Mouse (Mus musculus) embryonic facial prominence, embryonic 15.5 days (tissue): Measurements from ENCODE around the gene Taf4. TPM values are rescaled to one million over a fixed set of nuclear protein-coding genes. Genes with fewer than 3 reads are reported as not detected.

Experiments used
- ATAC-seq: fragments of 200-750 bp; cut with Nextera tagmentation; 2 replicates; pipeline ENCODE4 v1.8.0; 2017; ENCODE audit warnings: low read depth, moderate TSS enrichment; ENCODE audit not compliant: insufficient number of reproducible peaks, low FRiP score, low TSS enrichment
- H3K27ac ChIP-seq: fragments of 300-500 bp; sonication (generic); replicated peaks from 2 replicates; pipeline ENCODE4 v1.5.1; 2015; ENCODE audit warnings: mild to moderate bottlenecking, inconsistent platforms
- H3K27me3 ChIP-seq: fragments of 300-500 bp; sonication (generic); 2 replicates; pipeline ENCODE4 v1.6.1; 2015; ENCODE audit warnings: inconsistent platforms
- H3K36me3 ChIP-seq: fragments of 300-500 bp; sonication (generic); 2 replicates; pipeline ENCODE4 v1.6.1; 2015; ENCODE audit warnings: mild to moderate bottlenecking, inconsistent platforms
- H3K4me1 ChIP-seq: fragments of 300-500 bp; sonication (generic); 2 replicates; pipeline ENCODE4 v1.6.1; 2015; ENCODE audit warnings: inconsistent platforms
- H3K4me2 ChIP-seq: fragments of 300-500 bp; sonication (generic); replicated peaks from 2 replicates; pipeline ENCODE4 v1.6.1; 2015; ENCODE audit warnings: mild to moderate bottlenecking, inconsistent platforms
- H3K4me3 ChIP-seq: fragments of 300-500 bp; sonication (generic); replicated peaks from 2 replicates; pipeline ENCODE4 v1.5.1; 2015; ENCODE audit warnings: mild to moderate bottlenecking, inconsistent platforms
- H3K9ac ChIP-seq: fragments of 300-500 bp; sonication (generic); 2 replicates; pipeline ENCODE4 v1.6.1; 2015; ENCODE audit warnings: inconsistent platforms
- H3K9me3 ChIP-seq: fragments of 300-500 bp; sonication (generic); replicated peaks from 2 replicates; pipeline ENCODE4 v1.6.1; 2016; ENCODE audit warnings: inconsistent platforms
- WGBS: fragments of 180-500 bp; shearing (Covaris S2); methylation state at CpG from one replicate; pipeline ENCODE4 v1.1.7; 2015; 5-methylcytosine and 5-hydroxymethylcytosine counted together
- polyA plus RNA-seq: library from polyadenylated mRNA; unstranded; fragments of >200 nt; fragmentation: Nextera tagmentation; extraction: Ambion mirVana; gene quantifications from 2 replicates; pipeline ENCODE4 v1.2.1, GENCODE M21; 2015

The Taf4 gene
- polyA plus RNA-seq, 1 experiment from 2014 or later: 2.9 TPM

- Histone ChIP-seq H3K4me1 (peaks cover 17% of the 10 kb centered on the region), H3K36me3 (no peaks in the 10 kb centered on the region), H3K27ac (no peak overlapping the region), H3K4me3 (no peak overlapping the region), H3K9me3 (no peaks in the 10 kb centered on the region), H3K27me3 (no peaks in the 10 kb centered on the region), H3K9ac (no peak overlapping the region), H3K4me2 (no peak overlapping the region)
- ATAC-seq: no peak
- WGBS: 89% methylated on average over 4 of the region's 4 CpGs
These were observed 15.0 kb downstream of the Taf4 start for GRCm38 (mm10) chr2:179961420-179961819.

DNA sequence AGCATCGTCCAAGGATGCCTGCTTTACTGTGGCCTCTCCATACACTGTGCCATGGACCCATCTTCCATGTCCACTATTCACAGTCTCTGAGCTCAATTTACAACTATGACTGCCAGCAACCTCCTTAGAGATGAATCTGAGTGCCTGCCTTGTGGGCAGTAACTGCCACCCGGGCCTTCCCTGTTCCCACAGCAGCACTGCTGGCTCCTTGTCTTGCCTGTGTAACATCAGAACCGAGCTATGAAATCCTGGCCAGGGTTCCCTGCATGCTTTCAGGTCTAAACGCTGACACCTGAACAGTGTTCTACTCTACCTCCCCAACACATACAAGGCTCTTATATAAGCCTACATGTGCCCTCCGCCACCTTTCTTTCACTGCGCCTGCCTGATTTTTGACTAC is 16.1 kb downstream of the Taf4 start:
- Histone ChIP-seq H3K9ac (no peak overlapping the region), H3K27ac (no peak overlapping the region)
- WGBS: 80% methylated on average over 6 of the region's 6 CpGs

GRCm38 (mm10) chr2:179959391-179959790 is 17.1 kb downstream of the Taf4 start:
- Histone ChIP-seq H3K4me3 (no peak overlapping the region), H3K4me2 (no peak overlapping the region), H3K4me1 (peaks cover 17% of the 10 kb centered on the region), H3K27ac (no peak overlapping the region), H3K9ac (no peak overlapping the region), H3K36me3 (no peaks in the 10 kb centered on the region), H3K27me3 (no peaks in the 10 kb centered on the region), H3K9me3 (no peaks in the 10 kb centered on the region)
- no peak for ATAC-seq
- 15% methylated on average over 3 of the region's 3 CpGs for WGBS

More for the DNA sequence above, 16.1 kb downstream of the Taf4 start:
- Histone ChIP-seq H3K4me1 (peaks cover 17% of the 10 kb centered on the region), H3K36me3 (no peaks in the 10 kb centered on the region), H3K4me2 (no peak overlapping the region), H3K27me3 (no peaks in the 10 kb centered on the region), H3K9me3 (no peaks in the 10 kb centered on the region), H3K4me3 (no peak overlapping the region)
- no peak for ATAC-seq

DNA sequence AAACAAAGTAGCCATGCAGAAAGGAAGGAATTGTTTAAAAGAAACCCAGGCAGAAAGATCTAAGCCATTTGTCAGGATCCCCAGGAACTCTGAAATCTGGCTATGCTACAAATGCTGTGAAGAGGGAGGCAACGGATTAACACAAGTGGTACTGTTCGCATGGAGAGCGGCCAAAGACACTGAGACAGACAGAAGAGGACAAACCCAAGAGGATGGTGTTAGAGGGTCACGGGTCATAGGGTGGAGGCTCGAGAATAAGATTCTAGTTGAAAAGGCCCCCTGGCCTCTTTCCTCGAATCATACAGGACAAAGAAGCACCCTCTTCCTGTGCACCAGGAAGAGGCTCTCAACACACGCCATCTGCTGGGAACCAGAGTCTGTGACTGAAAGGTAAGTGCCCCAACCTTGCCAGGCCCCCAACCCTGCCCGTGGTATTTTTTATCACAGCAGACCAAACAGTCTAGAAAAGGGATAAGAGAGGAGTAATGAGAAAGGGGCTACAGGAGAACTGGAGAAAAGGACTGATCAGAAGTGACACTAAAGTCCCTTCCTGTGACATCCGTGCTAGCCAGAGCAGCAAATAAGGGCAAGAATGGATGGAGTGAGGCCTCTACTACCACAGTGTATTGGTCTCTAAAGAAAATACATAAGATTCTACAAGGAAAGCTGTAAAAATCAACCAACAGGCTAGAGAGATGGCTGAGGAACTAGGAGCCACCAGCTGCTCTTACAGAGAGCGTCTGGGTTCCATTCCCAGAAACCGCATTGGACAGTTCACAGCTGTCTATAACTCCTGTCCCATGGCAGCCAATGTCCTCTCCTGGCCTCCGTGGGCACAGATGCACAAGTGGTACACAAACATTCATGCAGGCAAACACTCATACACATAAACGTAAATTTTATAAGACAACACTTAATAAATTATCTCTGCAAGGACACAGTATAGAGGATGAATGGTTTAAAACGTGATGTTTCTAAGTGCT is 24.6 kb downstream of the Taf4 start:
- H3K36me3 ChIP-seq: no peaks in the 10 kb centered on the region
- no peak overlapping the region for H3K27ac ChIP-seq
- no peak overlapping the region for H3K4me2 ChIP-seq
- H3K27me3 ChIP-seq: no peaks in the 10 kb centered on the region
- no peak overlapping the region for H3K9ac ChIP-seq
- 70% methylated on average over 14 of the region's 14 CpGs for WGBS
- H3K4me1 ChIP-seq: 0 out of 2 replicates have a peak, but pooled peaks cover 3% of the 10 kb centered on the region
- H3K4me3 ChIP-seq: no peak overlapping the region
- no peaks in the 10 kb centered on the region for H3K9me3 ChIP-seq
- no peak for ATAC-seq

DNA sequence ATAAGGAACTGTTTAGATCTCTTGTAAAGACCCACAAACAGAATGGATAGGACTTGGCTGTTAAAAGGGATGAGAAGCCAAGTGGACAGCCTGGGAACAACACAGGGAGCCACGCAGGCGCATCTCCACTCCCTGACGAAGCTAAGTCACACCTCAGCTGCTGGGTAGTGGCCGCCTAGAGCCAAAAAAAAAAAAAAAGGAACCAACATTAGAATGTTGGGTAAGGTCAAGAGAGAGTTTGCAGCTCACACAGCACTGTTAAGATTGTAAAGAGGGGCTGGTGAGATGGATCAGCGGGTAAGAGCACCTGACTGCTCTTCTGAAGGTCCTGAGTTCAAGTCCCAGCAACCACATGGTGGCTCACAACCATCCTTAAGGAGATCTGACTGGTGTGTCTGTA is 27.6 kb downstream of the Taf4 start:
- no peaks in the 10 kb centered on the region for H3K36me3 ChIP-seq
- no peaks in the 10 kb centered on the region for H3K27me3 ChIP-seq
- WGBS: 92% methylated on average over 5 of the region's 5 CpGs

GRCm38 (mm10) chr2:179947607-179948006 is 28.8 kb downstream of the Taf4 start:
- no peak overlapping the region for H3K27ac ChIP-seq
- H3K4me2 ChIP-seq: no peak overlapping the region
- 70% methylated on average over 5 of the region's 5 CpGs for WGBS
- no peak overlapping the region for H3K4me3 ChIP-seq
- ATAC-seq: no peak
- no peaks in the 10 kb centered on the region for H3K9me3 ChIP-seq
- H3K9ac ChIP-seq: no peak overlapping the region
- H3K36me3 ChIP-seq: no peaks in the 10 kb centered on the region
- H3K4me1 ChIP-seq: peaks cover 8% of the 10 kb centered on the region; the same call in 1 of the 2 replicates
- H3K27me3 ChIP-seq: no peaks in the 10 kb centered on the region

More for the DNA sequence above, 27.6 kb downstream of the Taf4 start:
- Histone ChIP-seq H3K4me1 (peaks cover 8% of the 10 kb centered on the region; the same call in 1 of the 2 replicates), H3K9ac (no peak overlapping the region), H3K27ac (no peak overlapping the region), H3K9me3 (no peaks in the 10 kb centered on the region), H3K4me2 (no peak overlapping the region), H3K4me3 (no peak overlapping the region)
- ATAC-seq: no peak

DNA sequence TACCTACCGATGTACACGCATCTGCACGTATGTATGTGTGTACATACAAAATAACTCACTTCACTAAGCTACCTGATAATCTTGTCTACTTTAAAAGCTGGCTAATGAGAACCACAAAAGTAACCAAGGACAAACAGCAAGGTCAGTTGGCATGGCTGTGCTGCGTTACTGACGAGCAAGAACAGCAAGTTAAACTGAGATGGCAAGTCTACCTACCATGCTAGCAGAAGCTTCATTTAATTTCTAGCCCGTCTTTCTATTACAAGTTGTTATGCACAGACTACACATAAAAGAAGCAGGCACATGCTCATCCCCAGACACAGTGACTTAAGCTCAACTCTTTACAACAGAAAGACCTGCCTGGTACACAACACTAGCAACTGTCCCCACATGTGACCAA is 29.9 kb downstream of the Taf4 start:
- 84% methylated on average over 6 of the region's 6 CpGs for WGBS
- no peak for ATAC-seq
- Histone ChIP-seq H3K4me2 (no peak overlapping the region), H3K27ac (no peak overlapping the region), H3K4me3 (no peak overlapping the region), H3K9ac (no peak overlapping the region), H3K36me3 (no peaks in the 10 kb centered on the region), H3K9me3 (no peaks in the 10 kb centered on the region), H3K27me3 (no peaks in the 10 kb centered on the region), H3K4me1 (peaks cover 11% of the 10 kb centered on the region; the same call in 1 of the 2 replicates)

DNA sequence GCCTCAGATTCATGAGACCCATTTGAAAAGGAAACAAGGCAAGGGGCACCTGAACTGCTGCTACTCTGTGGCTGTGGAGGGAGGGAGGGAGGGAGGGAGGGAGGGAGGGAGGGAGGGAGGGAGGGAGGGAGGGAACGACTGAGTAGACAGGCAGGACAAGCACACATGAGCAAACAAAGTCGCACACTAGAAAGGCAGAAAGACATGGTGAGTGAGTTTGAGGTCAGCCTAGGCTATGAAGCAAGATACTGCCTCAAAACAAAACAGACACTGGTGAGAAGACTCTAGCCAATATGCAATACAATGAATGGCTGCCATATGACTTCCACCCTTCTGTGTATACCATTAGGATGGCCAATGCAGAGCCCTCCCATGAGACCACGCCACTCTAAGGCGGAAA is 31.4 kb downstream of the Taf4 start:
- no peak overlapping the region for H3K4me2 ChIP-seq
- WGBS: 49% methylated on average over 4 of the region's 4 CpGs
- no peak overlapping the region for H3K27ac ChIP-seq
- H3K9me3 ChIP-seq: no peaks in the 10 kb centered on the region
- H3K27me3 ChIP-seq: no peaks in the 10 kb centered on the region
- peaks cover 12% of the 10 kb centered on the region; the same call in 1 of the 2 replicates for H3K4me1 ChIP-seq
- H3K4me3 ChIP-seq: no peak overlapping the region
- H3K36me3 ChIP-seq: no peaks in the 10 kb centered on the region
- no peak for ATAC-seq
- no peak overlapping the region for H3K9ac ChIP-seq

DNA sequence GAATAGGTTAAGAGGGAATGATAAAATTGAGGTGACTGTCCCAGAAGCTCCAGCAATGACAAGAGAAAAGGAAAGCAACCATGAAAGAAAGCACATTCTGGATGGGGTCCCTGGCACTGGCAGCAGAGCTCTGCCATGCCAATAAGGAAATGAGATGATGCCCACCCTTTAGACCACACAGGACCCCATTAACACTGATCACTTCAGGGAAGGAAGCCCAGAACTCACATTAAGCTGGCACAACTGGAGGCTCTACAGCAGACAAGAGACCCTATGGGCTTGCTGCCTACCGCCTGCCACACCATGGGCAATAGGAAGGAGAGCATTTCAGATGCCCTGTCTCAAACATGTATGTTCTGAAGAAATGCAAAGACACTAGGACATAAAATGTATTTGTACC is 34.8 kb downstream of the Taf4 start:
- H3K27ac ChIP-seq: no peak overlapping the region
- no peak overlapping the region for H3K9ac ChIP-seq
- no peaks in the 10 kb centered on the region for H3K9me3 ChIP-seq
- ATAC-seq: no peak
- WGBS: 91% methylated on average over 1 of the region's 1 CpGs
- no peak overlapping the region for H3K4me3 ChIP-seq
- H3K4me2 ChIP-seq: no peak overlapping the region
- no peaks in the 10 kb centered on the region for H3K27me3 ChIP-seq
- H3K36me3 ChIP-seq: no peaks in the 10 kb centered on the region
- H3K4me1 ChIP-seq: peaks cover 19% of the 10 kb centered on the region

- WGBS: 77% methylated on average over 4 of the region's 4 CpGs
- peaks cover 24% of the 10 kb centered on the region for H3K36me3 ChIP-seq
- no peak overlapping the region for H3K27ac ChIP-seq
- no peak overlapping the region for H3K4me3 ChIP-seq
- no peak overlapping the region for H3K9ac ChIP-seq
- peaks cover 14% of the 10 kb centered on the region for H3K4me1 ChIP-seq
- no peaks in the 10 kb centered on the region for H3K27me3 ChIP-seq
- no peak for ATAC-seq
- H3K4me2 ChIP-seq: no peak overlapping the region
- H3K9me3 ChIP-seq: no peaks in the 10 kb centered on the region
These were observed 39.4 kb downstream of the Taf4 start for GRCm38 (mm10) chr2:179937091-179937490.

DNA sequence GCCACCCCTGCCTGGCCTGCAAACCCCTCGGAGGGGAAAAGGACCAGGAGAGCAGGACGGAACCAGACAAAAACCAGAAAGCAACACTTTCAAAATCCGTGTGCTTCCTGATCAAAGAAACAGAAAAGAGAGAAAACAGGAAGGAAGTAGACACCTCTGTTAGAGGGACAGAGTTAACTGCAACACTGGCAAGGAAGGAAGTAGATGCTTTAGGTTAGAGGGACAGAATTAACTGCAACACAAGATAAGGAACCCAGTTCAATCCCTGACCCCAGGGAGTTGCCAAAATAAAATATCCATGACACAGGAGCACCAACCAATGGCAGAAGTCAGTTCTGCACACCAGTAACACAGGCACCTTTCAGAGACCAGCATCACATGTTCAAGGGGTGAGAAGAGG is 42.3 kb downstream of the Taf4 start:
- 60% methylated on average over 3 of the region's 3 CpGs for WGBS
- H3K27ac ChIP-seq: no peak overlapping the region
- no peaks in the 10 kb centered on the region for H3K9me3 ChIP-seq

More for the DNA sequence above, 42.3 kb downstream of the Taf4 start:
- peaks cover 2% of the 10 kb centered on the region; the same call in 1 of the 2 replicates for H3K4me1 ChIP-seq
- no peak for ATAC-seq
- H3K27me3 ChIP-seq: no peaks in the 10 kb centered on the region
- H3K4me3 ChIP-seq: no peak overlapping the region
- no peak overlapping the region for H3K4me2 ChIP-seq
- H3K36me3 ChIP-seq: peaks cover 45% of the 10 kb centered on the region
- no peak overlapping the region for H3K9ac ChIP-seq
